Mouse (Mus musculus): ENCODE data around the gene Park7.
"Not testable (repeated sequence)": the region's sequence is repeated elsewhere in the genome, so short reads cannot be mapped to it uniquely, and the experiment has no call there.

Park7 gene

DNA sequence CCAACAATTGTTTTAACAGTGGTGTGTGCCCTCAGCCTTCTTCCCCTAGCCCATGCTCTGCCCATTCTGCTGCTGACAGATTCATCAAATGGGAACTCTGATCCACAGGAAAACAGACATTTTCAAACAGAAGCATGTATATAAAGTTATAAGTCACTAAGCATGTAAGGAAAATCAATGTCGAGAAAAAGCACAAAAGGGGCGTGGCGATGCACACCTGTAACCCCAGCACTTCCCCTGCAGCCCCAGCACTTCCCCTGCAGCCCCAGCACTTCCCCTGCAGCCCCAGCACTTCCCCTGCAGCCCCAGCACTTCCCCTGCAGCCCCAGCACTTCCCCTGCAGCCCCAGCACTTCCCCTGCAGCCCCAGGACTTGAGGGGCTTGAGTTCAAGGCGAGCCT lies 39.8 kb downstream of the Park7 start:
- DNase-seq (ENCODE audit: low spot score), result not testable (repeated sequence)

DNA sequence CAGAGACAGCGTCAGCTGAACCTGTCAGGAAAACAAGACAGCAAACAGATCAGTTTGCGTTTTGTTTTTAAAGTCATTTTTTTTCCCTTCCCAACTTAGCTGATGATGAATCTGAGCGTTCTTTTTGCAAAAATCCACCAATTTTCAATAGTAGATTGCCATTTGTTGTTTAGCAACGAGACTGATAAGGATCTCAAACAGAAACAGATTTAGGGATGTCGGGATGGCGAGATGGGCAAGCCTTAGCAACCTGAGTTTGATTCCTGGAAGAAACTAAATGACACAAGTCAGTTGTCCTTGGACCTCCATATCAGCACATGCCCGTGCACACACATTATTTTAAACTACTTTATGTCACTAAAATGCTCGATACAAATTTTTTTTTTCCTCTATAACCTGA lies 41.6 kb downstream of the Park7 start:
- no peak for DNase-seq (ENCODE audit: low spot score)

DNA sequence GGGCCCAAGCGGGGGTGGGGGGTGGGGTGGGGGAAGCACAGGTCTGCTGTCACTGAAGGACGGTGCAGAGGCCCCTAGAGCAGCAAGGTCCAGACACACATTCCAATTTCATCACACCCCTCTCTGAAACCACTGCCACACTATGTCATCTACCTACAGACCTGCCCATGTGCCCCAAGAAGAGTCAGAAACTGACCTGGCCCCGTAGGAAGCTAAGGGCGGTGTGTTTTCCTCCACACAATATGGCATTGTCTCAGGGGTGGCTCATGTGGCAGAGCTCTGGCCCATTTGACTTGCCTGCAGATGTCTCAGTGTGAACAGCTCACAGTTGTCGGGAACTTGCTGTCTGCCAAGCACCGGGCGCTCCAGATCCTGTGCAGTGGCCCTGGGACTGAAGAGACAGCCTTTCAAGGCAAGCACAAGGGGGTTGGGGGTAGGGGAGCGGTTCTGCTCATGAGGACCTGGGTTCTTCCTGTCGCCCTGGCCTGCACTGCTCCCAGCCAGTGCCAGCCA lies 42.0 kb downstream of the Park7 start:
- DNase-seq (ENCODE audit: low spot score), result peak; percentile 48

DNA sequence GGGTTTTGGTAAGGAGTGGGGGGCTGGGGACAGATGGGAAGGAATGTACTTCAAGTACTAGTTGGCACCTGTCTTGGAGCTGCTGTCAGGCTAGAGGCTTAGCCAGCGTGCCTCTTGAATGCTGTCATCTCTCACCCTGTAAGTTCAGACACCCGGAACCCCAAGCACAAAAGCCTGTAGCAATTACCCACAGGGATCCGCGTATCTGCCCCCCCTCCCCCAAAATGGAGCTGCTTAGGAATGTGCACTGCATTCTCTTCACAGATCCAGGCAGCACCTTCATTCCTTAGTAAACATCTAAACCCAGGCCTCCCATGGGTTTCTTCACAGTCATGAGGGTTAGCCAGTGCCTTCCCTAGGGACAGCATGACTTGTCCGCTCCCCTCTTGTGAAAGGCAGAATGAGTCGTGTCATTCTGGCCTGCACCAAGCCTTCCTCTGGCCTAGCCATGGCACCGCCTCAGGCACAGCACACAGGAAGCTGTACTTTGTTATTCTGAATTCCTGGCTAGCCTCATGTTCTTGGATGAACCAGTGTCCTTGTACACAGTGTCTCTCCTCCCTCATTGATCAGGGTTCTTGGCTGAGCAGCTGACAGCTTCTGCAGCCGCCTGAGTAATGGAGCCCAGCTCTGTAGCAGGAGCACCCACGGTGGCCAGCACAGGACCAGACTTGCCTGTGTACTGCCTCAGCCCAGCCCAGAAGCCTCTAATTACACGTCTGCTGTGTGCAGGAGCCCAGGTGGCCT lies 42.7 kb downstream of the Park7 start:
- peak; percentile 61 for DNase-seq (ENCODE audit: low spot score)

DNA sequence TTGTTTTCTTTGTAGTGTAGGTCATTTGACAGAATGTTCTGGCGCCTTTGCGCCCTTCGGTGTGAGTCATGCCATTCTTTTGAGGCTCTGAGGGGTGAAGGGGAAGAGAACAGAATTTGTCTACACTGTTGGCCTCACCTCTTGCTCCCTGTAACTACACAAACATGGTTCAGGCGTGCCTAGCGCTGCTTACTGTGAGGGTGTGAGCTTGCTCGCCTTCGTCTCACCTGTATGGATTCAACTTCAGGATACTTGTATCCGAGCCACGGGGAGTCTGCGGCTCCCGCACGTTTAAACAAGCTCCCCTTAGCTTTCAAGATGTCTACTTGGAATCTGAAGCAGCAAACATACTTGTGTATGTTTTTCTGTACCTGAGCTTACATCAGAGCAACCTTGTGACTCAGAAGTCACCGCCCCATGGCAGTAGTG lies 43.3 kb downstream of the Park7 start:
- no peak for DNase-seq (ENCODE audit: low spot score)

DNA sequence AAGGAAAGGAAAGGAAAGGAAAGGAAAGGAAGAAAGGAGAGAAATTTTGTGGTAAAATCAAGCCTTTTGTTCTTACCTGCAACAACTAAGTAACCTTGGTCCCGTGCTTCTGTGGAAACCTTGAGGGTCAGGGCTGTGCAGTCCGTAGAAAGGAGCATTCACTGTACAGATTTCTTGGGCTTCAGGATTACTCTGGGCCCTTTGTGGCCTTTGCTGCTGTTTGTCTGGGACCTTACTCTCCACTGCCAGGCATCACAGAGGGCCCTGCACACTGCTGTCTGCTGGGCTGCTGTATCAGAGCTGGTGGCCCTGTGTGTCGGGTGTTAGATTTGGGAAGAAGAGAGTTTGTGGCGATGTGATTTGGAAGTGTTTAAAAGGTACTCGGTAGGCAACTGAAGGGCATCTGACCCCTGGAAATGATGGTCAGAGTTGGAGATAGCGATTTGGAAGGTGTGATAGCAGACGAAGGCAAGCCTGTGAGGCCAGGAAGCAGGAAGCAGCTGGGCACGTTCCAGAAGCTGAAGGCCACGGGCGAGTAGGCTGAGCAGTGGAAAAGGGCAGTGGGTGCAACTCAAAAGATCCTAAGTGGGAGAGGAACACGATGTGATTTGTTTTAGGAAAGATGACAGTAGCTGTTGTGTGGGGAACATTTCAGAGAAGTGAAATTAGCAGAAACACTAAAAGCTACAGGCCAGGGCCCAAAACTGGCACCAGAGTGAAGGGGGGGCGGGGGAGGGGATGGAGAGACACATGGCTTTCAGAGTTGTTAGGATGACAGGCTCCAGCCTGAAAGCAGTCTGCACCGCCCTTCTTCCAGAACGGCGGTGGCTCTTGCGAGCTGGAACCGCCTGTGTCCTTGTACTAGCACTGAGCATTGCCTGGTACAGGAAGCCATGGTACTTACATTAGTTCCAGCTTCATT lies 44.7 kb downstream of the Park7 start:
- no peak for DNase-seq (ENCODE audit: low spot score)

DNA sequence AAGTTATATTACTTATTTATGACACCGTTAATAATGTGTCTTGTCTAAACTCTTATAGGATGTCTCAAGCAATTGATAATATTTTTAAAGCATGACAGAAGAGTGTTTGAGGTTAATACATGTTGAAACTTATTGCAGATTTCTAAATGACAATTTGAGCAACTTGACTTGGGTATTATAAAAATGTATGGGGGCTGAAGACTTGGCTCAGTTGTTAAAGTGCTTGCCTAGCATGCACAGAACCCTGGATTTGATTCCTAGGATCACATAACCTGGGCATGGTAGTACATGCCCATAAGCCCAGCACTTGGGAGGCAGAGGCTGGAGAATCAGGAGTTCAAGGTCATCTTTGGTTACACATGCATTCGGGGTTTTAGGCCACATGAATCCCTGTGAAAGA lies 45.4 kb downstream of the Park7 start:
- no peak for DNase-seq (ENCODE audit: low spot score)

DNA sequence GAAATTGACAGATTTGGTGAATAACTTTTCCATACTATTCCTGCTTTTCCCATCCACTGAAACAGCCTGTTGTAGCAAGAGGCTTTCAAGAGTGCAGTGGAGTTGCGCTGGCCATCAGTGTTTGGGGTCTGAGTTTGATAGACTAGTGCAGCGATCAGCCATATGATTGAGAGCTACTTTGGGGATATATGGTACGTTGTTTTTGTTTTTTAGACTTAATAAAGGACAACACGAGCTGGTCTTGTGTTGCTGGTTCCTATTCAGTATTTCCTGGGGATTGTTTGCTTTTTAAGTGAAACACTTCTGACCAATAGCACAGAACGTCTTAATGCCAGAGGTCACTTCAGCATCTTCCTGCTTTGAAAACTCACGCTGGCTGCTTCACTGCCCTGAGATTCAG lies 46.1 kb downstream of the Park7 start:
- DNase-seq (ENCODE audit: low spot score), result no peak

DNA sequence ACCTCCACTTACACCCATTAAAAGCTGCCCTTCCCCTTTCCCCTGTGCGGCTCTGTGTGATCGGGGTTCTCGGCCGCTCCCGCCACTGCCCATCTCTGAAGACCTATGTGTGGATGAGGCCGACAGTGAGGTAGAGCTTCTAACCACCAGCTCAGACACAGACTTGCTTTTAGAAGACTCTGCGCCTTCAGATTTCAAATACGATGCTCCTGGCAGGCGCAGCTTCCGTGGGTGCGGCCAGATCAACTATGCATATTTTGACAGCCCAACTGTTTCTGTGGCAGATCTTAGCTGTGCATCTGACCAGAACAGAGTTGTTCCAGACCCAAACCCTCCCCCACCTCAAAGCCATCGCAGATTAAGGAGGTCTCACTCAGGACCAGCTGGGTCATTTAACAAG lies 47.7 kb downstream of the Park7 start:
- DNase-seq (ENCODE audit: low spot score), result no peak

DNA sequence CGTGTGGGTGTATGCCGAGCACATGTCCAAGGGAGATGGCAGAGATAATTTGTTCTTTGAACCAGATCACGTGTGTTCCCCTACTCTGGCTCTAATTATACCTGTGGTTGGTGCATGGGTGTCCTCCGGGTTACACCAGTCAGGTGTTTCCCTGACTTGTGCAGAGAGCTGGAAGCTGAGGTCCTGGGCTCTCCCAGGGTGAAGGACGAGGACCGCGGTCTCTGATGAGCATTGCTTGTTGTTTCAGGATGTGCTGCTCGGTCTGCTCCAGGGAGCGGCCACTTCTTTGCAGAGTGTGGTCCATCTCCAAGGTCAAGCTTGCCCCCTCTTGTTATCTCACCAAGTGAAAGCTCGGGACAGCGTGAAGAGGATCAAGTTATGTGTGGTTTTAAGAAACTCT lies 48.2 kb downstream of the Park7 start:
- no peak for DNase-seq (ENCODE audit: low spot score)

DNA sequence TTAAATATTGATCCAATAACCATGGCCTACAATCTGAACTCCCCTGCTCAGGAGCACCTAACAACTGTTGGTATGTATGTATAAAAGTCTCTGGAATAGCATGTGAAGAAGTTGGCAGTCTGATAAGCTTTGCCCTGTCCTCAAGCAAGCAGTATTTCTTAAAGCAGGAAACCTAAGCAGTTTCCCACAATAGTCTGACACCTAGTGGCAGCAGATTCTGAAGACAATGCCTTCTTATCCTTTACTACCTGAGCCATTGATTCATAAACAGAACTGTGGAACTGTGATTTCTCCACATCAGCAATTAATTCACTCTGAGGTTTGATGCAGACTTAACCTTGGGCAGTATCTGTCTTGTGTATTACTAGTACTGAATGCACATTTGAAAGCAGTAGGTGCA lies 48.9 kb downstream of the Park7 start:
- peak; percentile 62 for DNase-seq (ENCODE audit: low spot score)

DNA sequence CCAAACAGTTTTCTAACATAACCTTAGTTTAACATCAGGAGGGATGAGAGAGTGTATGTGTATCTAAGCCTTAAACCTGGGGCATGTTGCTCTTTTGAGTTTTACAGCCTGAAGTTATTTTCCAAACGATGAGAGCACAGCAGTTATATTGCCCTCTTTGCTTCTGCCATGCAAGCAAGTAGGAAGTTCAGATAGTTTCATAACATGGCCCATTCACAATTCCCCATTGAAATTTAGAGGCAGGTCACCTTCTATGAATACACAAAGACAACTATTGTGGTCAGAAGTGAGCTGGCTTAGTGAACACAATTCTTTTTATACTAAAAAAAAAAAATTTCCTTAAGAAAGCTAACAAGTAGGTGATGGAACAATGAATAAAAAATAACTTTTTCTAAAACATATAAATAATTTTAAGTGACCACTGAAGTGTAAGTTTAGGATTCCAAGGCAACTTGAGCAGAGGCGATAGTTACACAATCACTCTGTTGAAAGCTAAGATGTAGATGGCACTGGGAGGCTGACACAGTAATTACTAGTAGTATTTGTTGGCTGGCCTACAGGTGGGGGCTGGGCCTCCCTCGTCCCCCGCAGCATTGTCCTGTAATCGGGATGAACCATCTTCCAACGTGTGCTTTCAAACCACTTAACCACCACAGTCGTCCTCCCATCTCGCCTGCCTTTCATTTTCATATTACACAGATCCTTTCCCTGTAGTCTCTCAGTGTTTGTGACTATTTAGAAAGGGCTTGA lies 51.4 kb downstream of the Park7 start:
- no peak for DNase-seq (ENCODE audit: low spot score)

DNA sequence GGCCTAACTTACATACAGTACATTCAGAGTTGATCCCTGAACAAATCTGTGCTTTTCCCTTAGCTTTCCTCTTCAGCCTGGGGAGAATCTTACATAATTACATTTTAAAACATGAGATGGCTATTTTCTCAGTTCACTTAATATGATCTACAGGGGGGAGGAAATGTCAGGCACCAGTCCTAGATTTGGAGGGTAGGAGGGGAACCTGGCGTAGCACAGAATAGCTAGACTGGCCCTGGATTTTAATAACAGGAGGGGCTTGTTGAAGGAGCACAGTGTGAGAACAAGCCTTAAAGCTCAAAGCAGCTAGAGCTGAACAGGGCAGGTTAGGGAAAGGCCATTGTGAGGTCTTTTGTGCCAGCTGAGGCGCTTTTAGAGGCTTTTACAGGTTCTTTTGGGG lies 53.1 kb downstream of the Park7 start:
- no peak for DNase-seq (ENCODE audit: low spot score)

DNA sequence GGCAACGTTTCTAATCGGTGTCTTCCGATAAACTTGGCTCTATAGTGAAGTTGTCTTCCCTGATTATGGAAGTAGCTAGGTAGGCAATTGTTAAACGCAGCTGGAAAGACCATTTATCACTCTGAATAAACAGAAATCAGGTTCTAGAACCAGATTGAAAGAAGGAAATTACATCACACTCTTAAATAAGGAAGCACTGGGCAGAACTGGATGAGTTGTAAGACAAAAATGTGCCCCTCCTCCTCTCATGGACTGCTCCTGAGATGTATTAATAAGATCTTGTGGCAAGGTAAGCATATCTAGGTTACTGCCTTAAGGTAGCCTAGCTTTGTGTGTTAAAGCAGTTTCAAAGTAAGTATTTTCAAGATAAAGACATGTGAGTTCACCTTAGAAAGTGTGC lies 53.7 kb downstream of the Park7 start:
- no peak for DNase-seq (ENCODE audit: low spot score)

DNA sequence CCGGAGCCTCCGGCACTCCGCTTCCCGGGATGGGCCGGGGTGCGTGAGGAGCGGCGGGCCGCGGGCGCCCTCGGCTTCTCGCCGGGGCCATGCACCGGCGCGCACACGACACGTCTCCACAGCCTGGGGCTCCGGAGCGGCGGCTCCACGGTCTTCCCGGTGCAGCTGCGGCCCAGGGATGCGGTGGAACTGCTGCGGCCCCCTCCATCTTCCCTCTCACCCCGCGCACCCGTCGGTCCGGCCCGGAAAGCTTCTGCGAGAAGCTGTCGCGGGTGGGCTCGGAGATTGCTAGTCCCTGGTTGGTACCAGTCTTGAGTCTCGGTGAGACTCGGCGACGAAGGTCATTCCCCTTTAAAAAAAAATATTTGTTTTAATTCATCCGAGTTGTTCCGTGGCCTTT lies 58.9 kb downstream of the Park7 start:
- no peak for DNase-seq (ENCODE audit: low spot score)

DNA sequence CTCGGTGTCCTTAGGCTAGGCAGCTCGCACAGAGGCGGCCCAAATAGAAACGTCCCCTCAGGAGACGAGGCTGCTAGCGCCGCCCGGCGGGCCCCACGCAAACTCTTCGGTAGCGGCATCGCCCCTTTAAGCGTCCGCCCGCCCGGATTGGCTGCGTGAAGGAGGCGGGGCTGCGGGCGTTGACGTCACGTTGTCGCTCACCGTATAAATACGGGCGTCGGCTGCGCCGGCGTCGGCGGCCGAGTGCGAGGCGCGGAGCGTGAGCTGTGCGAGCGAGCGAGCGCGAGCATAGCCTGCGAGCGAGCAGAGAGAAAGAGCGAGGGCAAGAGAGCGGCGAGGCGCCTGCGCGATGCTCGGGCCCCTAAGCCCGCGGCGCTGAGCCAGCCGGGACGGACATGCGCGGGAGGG lies 59.4 kb downstream of the Park7 start:
- peak; percentile 97 for DNase-seq (ENCODE audit: low spot score)

DNA sequence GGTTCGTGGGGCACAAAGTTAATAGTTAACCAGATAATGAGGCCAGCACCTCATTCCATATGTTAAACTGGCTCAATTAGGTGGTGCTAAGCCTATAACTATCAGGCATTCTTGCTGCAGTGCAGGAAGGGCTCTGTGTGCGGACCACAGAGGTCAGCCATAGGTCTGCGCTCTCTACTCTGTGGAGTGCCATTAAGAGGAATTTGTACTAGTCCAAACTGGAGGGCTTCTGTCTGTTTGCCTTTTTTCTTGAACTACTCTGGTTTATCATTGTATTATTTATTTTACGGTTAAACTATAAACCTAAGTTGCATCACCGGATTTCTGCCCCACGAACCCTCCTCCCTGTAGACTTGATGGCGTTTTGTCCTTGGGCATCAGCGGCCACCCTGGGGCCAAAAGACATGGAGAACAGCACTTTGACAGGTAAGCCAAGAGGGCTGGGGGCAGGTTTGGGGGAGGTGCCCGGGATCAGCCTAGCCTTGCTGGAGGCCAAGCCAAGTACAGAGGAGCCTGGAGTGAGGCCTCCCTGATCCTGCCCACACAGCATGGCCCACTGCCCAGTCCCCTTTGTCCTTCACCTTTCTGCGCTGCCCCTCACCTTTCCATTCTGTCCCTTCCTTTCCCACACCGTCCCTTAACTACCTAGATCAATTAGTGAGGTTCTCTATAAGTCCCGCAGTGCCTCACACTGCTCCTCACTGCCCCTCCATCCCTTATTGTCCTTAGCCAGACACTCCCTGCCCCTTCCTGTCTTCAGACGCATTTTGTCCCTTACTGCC lies 60.4 kb downstream of the Park7 start, which contains the start of gene Errfi1:
Errfi1 (plus strand) TSS at position 240 of the 782 bp plus-strand sequence.
- DNase-seq (ENCODE audit: low spot score), result no peak

DNA sequence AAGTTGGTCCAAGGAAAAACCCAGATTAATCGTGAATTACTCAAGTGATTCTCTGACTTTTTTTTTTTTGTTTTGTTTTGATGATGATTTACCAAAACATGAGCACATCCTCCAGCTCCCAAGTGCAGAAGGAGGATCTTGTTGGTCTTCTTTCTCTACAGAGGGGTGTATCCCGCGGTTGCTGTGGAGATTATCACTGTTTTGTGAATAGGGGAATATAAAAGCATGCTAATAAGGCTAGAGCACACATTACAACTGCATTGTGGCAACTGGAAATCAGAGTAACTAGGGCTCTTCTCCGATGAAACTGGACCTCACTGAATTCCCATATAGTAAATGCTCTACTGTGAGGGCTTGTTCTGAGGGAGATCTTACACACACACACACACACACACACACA lies 61.8 kb downstream of the Park7 start:
- DNase-seq (ENCODE audit: low spot score), result peak; percentile 17

DNA sequence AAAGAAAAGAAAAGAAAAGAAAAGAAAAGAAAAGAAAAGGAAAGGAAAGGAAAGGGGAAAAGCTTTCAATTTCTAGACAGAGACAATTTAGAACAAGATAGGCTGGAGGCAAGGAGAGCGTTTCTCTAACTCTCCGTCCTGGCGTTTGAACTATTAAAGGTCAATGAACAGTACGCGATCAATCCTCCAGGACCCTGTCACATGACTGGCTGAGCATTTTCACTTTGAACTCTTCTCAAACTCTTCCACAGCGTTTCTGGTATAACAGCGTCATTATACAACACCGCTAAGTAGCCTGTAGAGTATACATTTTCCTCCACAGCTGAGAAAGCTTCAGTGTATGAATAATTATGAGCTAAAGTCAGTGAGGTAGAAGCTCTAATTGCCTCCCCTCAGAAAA lies 62.2 kb downstream of the Park7 start:
- no peak for DNase-seq (ENCODE audit: low spot score)

DNA sequence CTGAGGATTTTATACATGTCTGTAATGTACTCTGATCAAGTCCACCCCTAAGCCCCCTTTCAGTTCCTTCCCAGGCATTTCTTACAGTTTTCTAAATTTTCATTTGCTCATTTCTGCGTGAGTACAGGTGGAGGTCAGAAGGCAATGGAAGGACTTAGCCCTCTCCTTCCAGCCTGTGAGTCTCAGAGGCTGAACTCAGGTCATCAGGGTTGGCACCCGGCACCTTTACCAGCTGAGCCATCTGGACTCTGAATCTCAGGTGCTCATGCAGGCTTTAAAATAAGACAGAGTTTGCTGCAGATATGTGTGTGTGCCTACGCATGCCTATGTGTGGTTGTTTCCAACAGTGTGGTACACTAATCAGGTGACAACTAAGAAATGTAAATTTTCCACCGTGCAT lies 63.3 kb downstream of the Park7 start:
- no peak for DNase-seq (ENCODE audit: low spot score)

DNA sequence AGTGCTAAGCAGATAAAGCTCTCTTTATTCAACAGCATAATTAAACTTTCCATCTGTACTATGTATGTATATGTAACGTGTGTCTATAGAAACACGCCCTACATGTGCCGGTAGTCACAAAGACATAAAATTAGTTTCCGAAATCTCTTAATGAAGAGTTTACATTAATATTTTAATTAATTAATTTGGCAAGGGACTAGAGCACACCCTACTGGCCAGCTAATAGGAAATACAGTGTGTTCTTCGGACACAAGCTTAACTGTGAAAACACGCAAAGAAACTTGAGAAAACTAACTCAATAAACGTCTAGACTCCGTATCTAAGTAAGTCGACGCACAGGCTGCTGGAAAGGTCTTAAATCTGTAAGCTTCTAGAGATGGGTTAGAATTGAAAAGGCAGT lies 64.3 kb downstream of the Park7 start:
- DNase-seq (ENCODE audit: low spot score), result no peak

Data from MN1 (cell line).